Mouse (Mus musculus): ENCODE data around the gene Zdhhc16. TPM values are rescaled to one million over a fixed set of nuclear protein-coding genes. Genes with fewer than 3 reads are reported as not detected.

The Zdhhc16 gene
- polyA plus RNA-seq (2014; fragmentation: Illumina TruSeq; extraction: RNeasy Lipid Tissue Mini Kit (QIAGEN cat#74804); ENCODE audit: low read depth, low replicate concordance), result 15.2 TPM

DNA sequence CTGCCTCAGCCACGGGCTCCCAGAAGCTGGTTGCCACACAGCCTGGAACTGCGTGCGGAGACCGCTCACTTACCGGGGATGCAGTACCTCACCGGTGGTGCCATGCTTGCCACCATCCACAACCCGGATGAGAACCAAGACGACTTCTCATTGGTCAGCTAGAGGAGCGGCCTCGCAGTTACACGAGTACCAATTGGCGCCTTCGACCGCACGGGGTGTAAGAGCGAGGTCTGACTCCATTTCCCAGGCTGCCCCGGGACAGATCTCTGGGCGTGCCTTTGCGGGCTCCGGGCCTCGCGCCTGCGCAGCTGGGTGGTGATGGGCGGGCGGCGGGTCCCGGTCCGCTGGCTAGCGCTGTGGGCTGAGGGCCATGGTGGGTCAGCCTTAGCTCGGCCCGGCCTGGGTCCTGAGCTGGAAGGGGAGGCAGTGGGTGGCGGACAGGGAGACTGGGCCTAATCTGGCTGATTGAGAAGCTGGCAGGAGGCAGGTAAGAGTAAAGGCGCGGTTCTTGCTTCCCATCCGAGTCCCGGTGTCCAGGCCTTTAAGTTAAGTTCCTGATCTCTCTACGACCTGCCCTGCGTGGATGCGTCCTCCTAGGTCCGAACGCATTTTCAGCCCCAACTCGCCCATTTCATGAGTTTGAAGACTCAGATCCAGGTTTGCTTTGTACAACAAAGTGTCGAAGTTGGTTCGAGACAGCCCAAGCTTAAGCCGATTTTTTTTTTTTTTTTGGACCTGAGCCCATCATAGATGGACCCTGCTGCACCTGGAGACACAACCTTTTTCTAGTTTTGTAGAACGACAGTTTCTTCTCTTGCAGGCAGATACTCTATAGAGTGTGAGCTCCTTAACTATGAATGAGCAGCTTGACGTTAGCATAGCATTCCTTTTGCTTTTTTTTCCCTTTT is at the start of gene Zdhhc16, which contains the start of gene Exosc1:
Zdhhc16 (plus strand) TSS at position 302 of the 908 bp plus-strand sequence.
Exosc1 (minus strand) TSS at position 245 of the 908 bp plus-strand sequence.

DNA sequence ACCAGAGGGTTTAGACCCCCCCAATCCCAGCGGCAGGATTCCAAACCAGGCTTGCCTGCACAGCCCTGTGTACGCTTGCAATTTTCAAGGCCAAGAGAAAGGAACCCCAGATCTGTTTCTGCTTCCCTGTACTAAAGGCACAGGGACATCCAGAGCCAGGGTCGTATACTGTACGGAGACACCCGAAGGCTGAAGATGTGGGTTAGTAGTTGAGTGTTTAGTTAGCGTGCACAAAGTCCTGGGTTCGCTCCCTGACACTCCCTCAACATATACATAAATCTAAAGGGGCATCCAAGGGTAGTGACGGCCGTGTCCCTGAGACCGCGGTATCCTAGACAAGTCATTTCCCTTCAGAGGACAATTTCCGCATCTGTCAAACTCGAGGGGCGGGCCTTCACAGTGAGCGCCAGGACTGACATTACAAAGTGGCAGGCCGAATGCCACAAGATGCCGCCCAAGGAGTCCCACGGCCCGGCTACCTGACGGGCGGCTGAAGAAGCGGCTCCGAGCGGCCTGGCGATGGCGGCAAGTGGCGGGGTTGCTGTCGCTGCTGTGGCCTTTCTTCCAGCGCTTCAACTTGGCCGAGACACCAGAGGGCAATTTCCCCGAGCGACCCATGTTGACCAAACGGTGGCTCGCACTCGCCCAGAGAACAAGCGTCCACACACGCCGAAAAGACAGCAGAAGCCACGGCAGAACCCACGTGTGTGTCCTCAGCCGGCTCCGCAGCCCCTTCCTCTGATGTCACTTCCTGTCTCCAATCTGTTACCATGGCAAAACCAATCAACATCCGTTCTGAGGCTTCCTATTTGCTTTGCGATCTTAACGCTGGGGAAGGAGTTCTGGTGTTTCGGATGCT is 37.6 kb upstream of the Zdhhc16 start, which contains the start of gene Rrp12:
Rrp12 (minus strand) TSS at position 714 of the 859 bp plus-strand sequence.

DNA sequence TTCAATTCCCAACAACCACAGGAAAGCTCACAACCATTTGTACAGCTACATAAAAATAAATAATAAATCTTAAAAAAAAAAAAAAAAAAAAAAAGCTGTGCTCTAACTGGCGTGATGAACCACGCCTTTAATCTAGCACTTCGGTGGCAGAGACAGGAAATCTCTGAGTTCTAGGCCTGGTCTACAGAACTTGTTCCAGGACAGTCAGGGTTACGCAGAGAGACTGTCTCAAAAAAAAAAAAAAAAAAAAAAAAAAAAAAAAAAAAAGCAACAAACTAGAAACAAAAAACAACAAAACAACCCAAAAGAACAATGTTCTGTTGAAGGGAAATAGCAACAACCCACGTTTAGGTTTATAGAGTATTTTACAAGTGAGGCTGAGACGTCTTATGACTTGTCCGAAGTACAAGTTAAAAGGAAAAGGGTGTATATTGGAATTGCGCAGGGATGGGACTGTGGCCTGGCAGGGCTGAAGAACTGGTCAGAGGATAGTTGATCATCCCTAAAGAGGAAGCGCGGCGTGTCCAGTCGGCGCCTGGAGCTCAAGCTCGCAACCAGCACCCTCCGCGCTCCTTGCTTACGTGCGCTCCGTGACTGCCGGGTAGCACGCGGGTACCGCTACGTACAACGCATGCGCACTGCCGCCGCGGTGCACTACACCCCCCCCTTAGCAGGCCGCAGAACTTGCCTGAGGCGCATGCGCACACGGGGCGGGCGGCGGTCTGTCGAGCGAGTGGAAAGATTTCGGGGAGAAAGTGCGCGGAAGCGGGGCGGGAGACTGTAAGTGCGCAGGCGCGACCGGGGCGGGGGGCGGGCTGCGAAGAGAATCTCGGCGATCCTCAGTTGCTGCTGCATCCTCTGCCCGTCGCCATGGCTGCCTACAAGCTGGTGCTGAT is 21.9 kb upstream of the Zdhhc16 start, which contains the start of gene Pgam1:
Pgam1 (plus strand) TSS at position 746 of the 896 bp plus-strand sequence.

GRCm38 (mm10) chr19:41980819-41981594 is 47.7 kb downstream of the Zdhhc16 start, which contains the start of gene Mms19:
Gene Mms19 (minus strand): TSS chr19:41981157.

DNA sequence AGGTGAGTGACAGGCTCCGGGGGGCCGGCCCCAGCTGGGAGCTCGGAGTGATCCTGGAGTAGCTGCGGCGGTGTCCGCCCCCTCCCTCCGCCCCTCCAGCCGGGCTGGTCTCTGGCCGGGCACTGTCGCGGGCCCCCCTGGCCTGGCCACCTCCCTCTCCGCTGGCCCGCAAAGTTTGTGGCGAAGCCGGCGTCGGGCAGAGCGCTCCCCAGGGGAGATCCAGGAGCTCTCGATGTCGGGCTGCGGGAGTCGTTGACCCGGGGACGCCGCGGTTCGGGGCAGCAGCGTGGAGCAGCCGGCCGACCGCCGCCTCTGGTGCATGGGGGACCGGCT is 48.3 kb downstream of the Zdhhc16 start, which contains the start of gene Ubtd1:
Ubtd1 (plus strand) TSS at position 169 of the 333 bp plus-strand sequence.

Other genes with a start within 250 kb of the Zdhhc16 start
- not detected for gene Slit1, start 189.8 kb upstream of the Zdhhc16 start, polyA plus RNA-seq (2014; fragmentation: Illumina TruSeq; extraction: RNeasy Lipid Tissue Mini Kit (QIAGEN cat#74804); ENCODE audit: low read depth, low replicate concordance)
- 1.5 TPM for gene Arhgap19, start 131.4 kb upstream of the Zdhhc16 start, polyA plus RNA-seq (2014; fragmentation: Illumina TruSeq; extraction: RNeasy Lipid Tissue Mini Kit (QIAGEN cat#74804); ENCODE audit: low read depth, low replicate concordance)
- gene Frat1, start 103.5 kb upstream of the Zdhhc16 start, polyA plus RNA-seq (2014; fragmentation: Illumina TruSeq; extraction: RNeasy Lipid Tissue Mini Kit (QIAGEN cat#74804); ENCODE audit: low read depth, low replicate concordance), result 1.6 TPM
- 1.5 TPM for gene Frat2, start 85.3 kb upstream of the Zdhhc16 start, polyA plus RNA-seq (2014; fragmentation: Illumina TruSeq; extraction: RNeasy Lipid Tissue Mini Kit (QIAGEN cat#74804); ENCODE audit: low read depth, low replicate concordance)
- gene Rrp12, start 37.3 kb upstream of the Zdhhc16 start, polyA plus RNA-seq (2014; fragmentation: Illumina TruSeq; extraction: RNeasy Lipid Tissue Mini Kit (QIAGEN cat#74804); ENCODE audit: low read depth, low replicate concordance), result 0.29 TPM
- gene Pgam1, start 21.6 kb upstream of the Zdhhc16 start, polyA plus RNA-seq (2014; fragmentation: Illumina TruSeq; extraction: RNeasy Lipid Tissue Mini Kit (QIAGEN cat#74804); ENCODE audit: low read depth, low replicate concordance), result 150 TPM
- gene Exosc1, start 57 bp upstream of the Zdhhc16 start, polyA plus RNA-seq (2014; fragmentation: Illumina TruSeq; extraction: RNeasy Lipid Tissue Mini Kit (QIAGEN cat#74804); ENCODE audit: low read depth, low replicate concordance), result 15.5 TPM
- gene Mms19, start 47.7 kb downstream of the Zdhhc16 start, polyA plus RNA-seq (2014; fragmentation: Illumina TruSeq; extraction: RNeasy Lipid Tissue Mini Kit (QIAGEN cat#74804); ENCODE audit: low read depth, low replicate concordance), result 7.8 TPM
- gene Ubtd1, start 48.3 kb downstream of the Zdhhc16 start, polyA plus RNA-seq (2014; fragmentation: Illumina TruSeq; extraction: RNeasy Lipid Tissue Mini Kit (QIAGEN cat#74804); ENCODE audit: low read depth, low replicate concordance), result not detected
- gene Ankrd2, start 102.5 kb downstream of the Zdhhc16 start, polyA plus RNA-seq (2014; fragmentation: Illumina TruSeq; extraction: RNeasy Lipid Tissue Mini Kit (QIAGEN cat#74804); ENCODE audit: low read depth, low replicate concordance), result not detected
- gene Hoga1, start 112.1 kb downstream of the Zdhhc16 start, polyA plus RNA-seq (2014; fragmentation: Illumina TruSeq; extraction: RNeasy Lipid Tissue Mini Kit (QIAGEN cat#74804); ENCODE audit: low read depth, low replicate concordance), result 65.6 TPM
- gene 4933411K16Rik, start 118.8 kb downstream of the Zdhhc16 start, polyA plus RNA-seq (2014; fragmentation: Illumina TruSeq; extraction: RNeasy Lipid Tissue Mini Kit (QIAGEN cat#74804); ENCODE audit: low read depth, low replicate concordance), result 0.66 TPM
- gene Morn4, start 152.9 kb downstream of the Zdhhc16 start, polyA plus RNA-seq (2014; fragmentation: Illumina TruSeq; extraction: RNeasy Lipid Tissue Mini Kit (QIAGEN cat#74804); ENCODE audit: low read depth, low replicate concordance), result not detected
- 10.1 TPM for gene Pi4k2a, start 157.0 kb downstream of the Zdhhc16 start, polyA plus RNA-seq (2014; fragmentation: Illumina TruSeq; extraction: RNeasy Lipid Tissue Mini Kit (QIAGEN cat#74804); ENCODE audit: low read depth, low replicate concordance)
- gene Avpi1, start 195.6 kb downstream of the Zdhhc16 start, polyA plus RNA-seq (2014; fragmentation: Illumina TruSeq; extraction: RNeasy Lipid Tissue Mini Kit (QIAGEN cat#74804); ENCODE audit: low read depth, low replicate concordance), result 5.4 TPM
- 7.2 TPM for gene Marveld1, start 213.9 kb downstream of the Zdhhc16 start, polyA plus RNA-seq (2014; fragmentation: Illumina TruSeq; extraction: RNeasy Lipid Tissue Mini Kit (QIAGEN cat#74804); ENCODE audit: low read depth, low replicate concordance)
- 4.3 TPM for gene Zfyve27, start 230.5 kb downstream of the Zdhhc16 start, polyA plus RNA-seq (2014; fragmentation: Illumina TruSeq; extraction: RNeasy Lipid Tissue Mini Kit (QIAGEN cat#74804); ENCODE audit: low read depth, low replicate concordance)